Mouse (Mus musculus) heart, adult 2 months (tissue): ENCODE results near the gene Snd1.

ENCODE experiments used
- CTCF ChIP-seq: fragments of 200-600 bp; IDR thresholded peaks from 2 replicates; pipeline ENCODE4 v1.8.1; 2022; ENCODE audit warnings: antibody characterized with exemption, mild to moderate bottlenecking, moderate library complexity
- EP300 ChIP-seq: fragments of 200-500 bp; IDR thresholded peaks from 2 replicates; pipeline ENCODE4 v1.6.1; 2011; ENCODE audit warnings: low read depth, low read length, control low read depth; ENCODE audit not compliant: insufficient read depth
- POLR2A ChIP-seq: fragments of 200-500 bp; IDR thresholded peaks from 2 replicates; pipeline ENCODE4 v1.6.1; 2011; ENCODE audit warnings: mild to moderate bottlenecking, low read depth, low read length, control low read depth; ENCODE audit not compliant: insufficient read depth

GRCm38 (mm10) chr6:28562323-28563044, 87.5 kb downstream of the Snd1 start:
- no peak for TF ChIP-seq EP300
- TF ChIP-seq CTCF: no peak
- no peak for TF ChIP-seq POLR2A
